13 mouse cellular contexts compared by ENCODE assay signal in the genomic region with DNA sequence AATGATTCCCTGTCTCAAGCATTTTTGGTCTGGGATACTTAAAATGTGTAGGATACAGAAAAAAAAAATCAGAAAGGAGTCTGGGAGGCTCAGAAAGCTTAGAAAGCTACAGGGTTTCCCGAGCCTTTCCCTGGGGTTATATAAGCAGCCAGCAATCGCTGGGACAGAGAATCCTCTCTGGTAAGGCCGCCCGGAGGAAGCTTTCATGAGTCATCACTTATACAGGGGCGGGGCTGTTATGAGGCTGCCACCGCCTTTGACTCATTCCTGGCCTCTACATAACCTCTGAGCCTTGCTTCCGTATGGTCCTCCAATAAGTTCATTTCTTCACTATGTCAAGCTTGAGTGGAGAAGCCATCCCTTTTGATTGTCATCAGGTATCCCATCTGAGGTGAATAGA. TPM values are rescaled to one million over a fixed set of nuclear protein-coding genes. Genes with fewer than 3 reads are reported as not detected.
DNase-seq lines count a peak whose midpoint lies in the region; ATAC-seq and TF ChIP-seq lines count a peak whose summit lies in the region.
"Had no signal": no experiment of that assay in that cellular context is flagged by ENCODE, and none has a peak within 500 bp of the region (broad histone marks: within the 10 kb centered on the region; RNA-seq: fewer than 3 reads in every experiment).

No protein-coding gene starts in this region.

- intact Hi-C loops in gastrocnemius, postnatal 36 days (cut with DNase I) = no loop called here

- H3K4me1 ChIP-seq in heart, postnatal 0 days (ENCODE audit: control insufficient read depth, insufficient read depth) = peaks cover 11% of the 10 kb centered on the region; the same call in 1 of the 2 replicates
- no peaks in the 10 kb centered on the region for H3K4me1 ChIP-seq in stomach, postnatal 0 days (replicated peaks; ENCODE audit: control insufficient read depth, insufficient read depth)

- ATAC-seq in heart, postnatal 0 days (ENCODE audit: insufficient read depth, low read depth) = peak; percentile 47; the same call in 1 of the 2 replicates
- ATAC-seq in stomach, postnatal 0 days (ENCODE audit: low FRiP score, low TSS enrichment) = peak; percentile 92
- ATAC-seq: activated CD4-positive, CD25-positive, alpha-beta regulatory T cell, adult 4 months had no signal

- no peak for TF ChIP-seq EP300 in heart, postnatal 0 days (IDR thresholded peaks at IDR 0.05; ENCODE audit: low read depth)
- no peak for TF ChIP-seq EP300 in stomach, postnatal 0 days (optimal IDR thresholded peaks at IDR 0.05)

- no peak overlapping the region for H3K9ac ChIP-seq in heart, postnatal 0 days (replicated peaks; ENCODE audit: low read depth, low read length)
- H3K9ac ChIP-seq in stomach, postnatal 0 days (ENCODE audit: low read length) = no peak overlapping the region
- H3K9ac ChIP-seq: embryonic facial prominence, embryonic 15.5 days; hindbrain, embryonic 12.5 days had no signal

- no peaks in the 10 kb centered on the region for H3K27me3 ChIP-seq in heart, postnatal 0 days (ENCODE audit: control insufficient read depth, insufficient read depth, low read length)
- no peaks in the 10 kb centered on the region for H3K27me3 ChIP-seq in stomach, postnatal 0 days (ENCODE audit: control insufficient read depth, insufficient read depth, low read length)
- H3K27me3 ChIP-seq: embryonic facial prominence, embryonic 15.5 days had no signal

- H3K9me3 ChIP-seq in heart, postnatal 0 days (replicated peaks; ENCODE audit: control insufficient read depth, low read length) = no peaks in the 10 kb centered on the region
- H3K9me3 ChIP-seq in stomach, postnatal 0 days (ENCODE audit: control insufficient read depth, low read length) = no peaks in the 10 kb centered on the region
- H3K9me3 ChIP-seq: embryonic facial prominence, embryonic 15.5 days; hindbrain, embryonic 12.5 days had no signal

- 46% methylated on average over 7 of the region's 7 CpGs for WGBS in heart, postnatal 0 days
- WGBS in stomach, postnatal 0 days = 32% methylated on average over 7 of the region's 7 CpGs

- no peak overlapping the region for H3K4me2 ChIP-seq in heart, postnatal 0 days (ENCODE audit: low read depth, low read length)
- H3K4me2 ChIP-seq in stomach, postnatal 0 days (replicated peaks; ENCODE audit: low read depth) = no peak overlapping the region
- H3K4me2 ChIP-seq: embryonic facial prominence, embryonic 15.5 days; hindbrain, embryonic 12.5 days had no signal

- no peak overlapping the region for H3K27ac ChIP-seq in heart, postnatal 0 days (ENCODE audit: low read depth)
- no peak overlapping the region for H3K27ac ChIP-seq in stomach, postnatal 0 days (replicated peaks)
- H3K27ac ChIP-seq: embryonic facial prominence, embryonic 15.5 days; hindbrain, embryonic 12.5 days had no signal

- TF ChIP-seq CTCF in heart, postnatal 0 days (IDR thresholded peaks at IDR 0.05; ENCODE audit: low read depth) = no peak
- no peak for TF ChIP-seq CTCF in stomach, postnatal 0 days (IDR thresholded peaks at IDR 0.05; ENCODE audit: low read depth)

- no peaks in the 10 kb centered on the region for H3K36me3 ChIP-seq in heart, postnatal 0 days (replicated peaks; ENCODE audit: control insufficient read depth, insufficient read depth, low read length)
- H3K36me3 ChIP-seq in stomach, postnatal 0 days (ENCODE audit: control insufficient read depth, insufficient read depth, low read length) = no peaks in the 10 kb centered on the region
- H3K36me3 ChIP-seq: embryonic facial prominence, embryonic 15.5 days; hindbrain, embryonic 12.5 days had no signal

- H3K4me3 ChIP-seq in heart, postnatal 0 days (ENCODE audit: low read depth, low read length) = no peak overlapping the region
- no peak overlapping the region for H3K4me3 ChIP-seq in stomach, postnatal 0 days (ENCODE audit: low read depth, low read length)
- H3K4me3 ChIP-seq: embryonic facial prominence, embryonic 15.5 days; hindbrain, embryonic 12.5 days had no signal

- peak; percentile 25 for DNase-seq in gastrocnemius, postnatal 25 days
- DNase-seq in gastrocnemius, postnatal 36 days = no peak
- peak; percentile 11 to 52 for DNase-seq in urinary bladder, adult 18-20 months (ENCODE audit: low spot score in 2 of 2)
- DNase-seq in urinary bladder, postnatal 10 days (ENCODE audit: low spot score) = no peak
- peak; percentile 47 for DNase-seq in heart, postnatal 0 days (ENCODE audit: low spot score)
- peak; percentile 62 for DNase-seq in stomach, postnatal 0 days (ENCODE audit: low spot score)
- no peak for DNase-seq in testis, postnatal 14 days (ENCODE audit: low spot score)
- no peak for DNase-seq in right cerebral cortex, postnatal 10 days (ENCODE audit: low spot score in 2 of 2)
- DNase-seq: cerebellum, adult 18-20 months; thymus, postnatal 4 days had no signal

RNA-seq across cellular contexts. Expression of a gene that starts 53.5 kb away (rescaled TPM):
- total RNA-seq in gastrocnemius, postnatal 25 days (2021) = 1 to 10 TPM in 1 of 2 experiments, under 1 TPM in 1; 0.77 to 1.4 TPM
- total RNA-seq in gastrocnemius, postnatal 36 days (2021) = under 1 TPM; 0.81 to 0.97 TPM
- total RNA-seq in heart, postnatal 0 days (2014; rRNA removed; ENCODE audit: low replicate concordance) = 1.9 and 3.5 TPM in 2 replicates
- 1.3 and 1.4 TPM in 2 replicates for polyA plus RNA-seq in heart, postnatal 0 days (2015; fragmentation: Nextera tagmentation; extraction: Ambion mirVana)
- polyA plus RNA-seq in stomach, postnatal 0 days (2015; fragmentation: Nextera tagmentation; extraction: Ambion mirVana) = 15.4 and 20.3 TPM in 2 replicates
- polyA plus RNA-seq: activated CD4-positive, CD25-positive, alpha-beta regulatory T cell, adult 4 months had no signal

Comparison
In these comparisons a context has a peak if more than half of its experiments do, and no peak if none do; other contexts are left out.
1. DNase-seq: peak in gastrocnemius, postnatal 25 days (single experiment), urinary bladder, adult 18-20 months (2 of 2), heart, postnatal 0 days (single experiment) and stomach, postnatal 0 days (single experiment); none in gastrocnemius, postnatal 36 days (0 of 2), urinary bladder, postnatal 10 days (single experiment), testis, postnatal 14 days (single experiment) and right cerebral cortex, postnatal 10 days (0 of 2).